Comparison of ENCODE assay signal across 34 mouse cellular contexts in genomic region chr16:19032582-19032981, GRCm38 (mm10).
"Had no signal": no experiment of that assay in that cellular context is flagged by ENCODE, and none has a peak within 500 bp of the region (broad histone marks: within the 10 kb centered on the region; RNA-seq: fewer than 3 reads in every experiment).

No protein-coding gene starts in this region.

- H3K9me3 ChIP-seq: heart, embryonic 10.5 days; heart, embryonic 12.5 days; heart, embryonic 13.5 days; heart, embryonic 15.5 days; hindbrain, embryonic 10.5 days; hindbrain, embryonic 12.5 days; hindbrain, embryonic 13.5 days; hindbrain, embryonic 15.5 days; intestine, embryonic 15.5 days; kidney, embryonic 15.5 days had no signal

- H3K27ac ChIP-seq: heart, embryonic 10.5 days; heart, embryonic 13.5 days; heart, embryonic 15.5 days; hindbrain, embryonic 10.5 days; hindbrain, embryonic 12.5 days; hindbrain, embryonic 13.5 days; hindbrain, embryonic 14.5 days; hindbrain, embryonic 15.5 days; hindbrain, postnatal 0 days; intestine, embryonic 15.5 days; kidney, embryonic 15.5 days; kidney, postnatal 0 days; layer of hippocampus, adult 2 months; left cerebral cortex, adult 2 months had no signal

- H3K9ac ChIP-seq: heart, embryonic 12.5 days; heart, embryonic 13.5 days; heart, embryonic 15.5 days; hindbrain, embryonic 12.5 days; hindbrain, embryonic 13.5 days; hindbrain, embryonic 14.5 days; hindbrain, embryonic 15.5 days; intestine, embryonic 15.5 days; kidney, embryonic 15.5 days had no signal

- H3K4me2 ChIP-seq: heart, embryonic 11.5 days; heart, embryonic 12.5 days; heart, embryonic 13.5 days; heart, embryonic 15.5 days; hindbrain, embryonic 12.5 days; hindbrain, embryonic 13.5 days; hindbrain, embryonic 14.5 days; hindbrain, embryonic 15.5 days; intestine, embryonic 15.5 days; kidney, embryonic 15.5 days had no signal

- H3K4me3 ChIP-seq: heart, embryonic 10.5 days; heart, embryonic 12.5 days; heart, embryonic 13.5 days; heart, embryonic 15.5 days; hindbrain, embryonic 10.5 days; hindbrain, embryonic 12.5 days; hindbrain, embryonic 13.5 days; hindbrain, embryonic 15.5 days; intestine, embryonic 15.5 days; kidney, embryonic 15.5 days; layer of hippocampus, adult 2 months; left cerebral cortex, adult 2 months had no signal

- H3K27me3 ChIP-seq: heart, embryonic 12.5 days; heart, embryonic 13.5 days; heart, embryonic 15.5 days; hindbrain, embryonic 12.5 days; hindbrain, embryonic 13.5 days; hindbrain, embryonic 15.5 days; intestine, embryonic 15.5 days; kidney, embryonic 15.5 days had no signal

- ATAC-seq: hindbrain, embryonic 16.5 days; hindbrain, postnatal 0 days; inflammation-experienced regulatory T-cells, adult 6 months; intestine, embryonic 15.5 days had no signal

- DNase-seq: heart, postnatal 10 days; heart, postnatal 14 days; heart, postnatal 36 days; heart, postnatal 4 days; kidney, adult 11 months; kidney, adult 18-20 months; kidney, adult 2 months; kidney, adult 8-10 months; kidney, adult 9 months; kidney, postnatal 10 days; kidney, postnatal 14 days; kidney, postnatal 25 days; kidney, postnatal 36 days; kidney, postnatal 4 days; layer of hippocampus, adult 9-11 months; layer of hippocampus, postnatal 36 days had no signal

- H3K36me3 ChIP-seq: heart, embryonic 10.5 days; heart, embryonic 12.5 days; heart, embryonic 13.5 days; heart, embryonic 15.5 days; hindbrain, embryonic 10.5 days; hindbrain, embryonic 12.5 days; hindbrain, embryonic 13.5 days; hindbrain, embryonic 15.5 days; intestine, embryonic 15.5 days; kidney, embryonic 15.5 days had no signal

- H3K4me1 ChIP-seq: heart, embryonic 10.5 days; heart, embryonic 12.5 days; heart, embryonic 13.5 days; heart, embryonic 15.5 days; hindbrain, embryonic 10.5 days; hindbrain, embryonic 12.5 days; hindbrain, embryonic 13.5 days; hindbrain, embryonic 15.5 days; intestine, embryonic 15.5 days; kidney, embryonic 15.5 days had no signal
